Mouse (Mus musculus) heart, embryonic 12.5 days (tissue): ENCODE measurements around the gene Grin2c. TPM values are rescaled to one million over a fixed set of nuclear protein-coding genes. Genes with fewer than 3 reads are reported as not detected.

Experiments used
- ATAC-seq: fragments of 200-750 bp; cut with Nextera tagmentation; 2 replicates; pipeline ENCODE4 v1.8.0; 2017; ENCODE audit warnings: moderate TSS enrichment, moderate library complexity; ENCODE audit not compliant: insufficient number of reproducible peaks, low FRiP score
- H3K27ac ChIP-seq: fragments of 300-500 bp; sonication (generic); 2 replicates; pipeline ENCODE4 v1.5.1; 2016; ENCODE audit warnings: mild to moderate bottlenecking, moderate library complexity; ENCODE audit not compliant: poor library complexity, severe bottlenecking
- H3K27me3 ChIP-seq: fragments of 300-500 bp; sonication (generic); replicated peaks from 2 replicates; pipeline ENCODE4 v1.6.1; 2016; ENCODE audit warnings: mild to moderate bottlenecking, moderate library complexity
- H3K36me3 ChIP-seq: fragments of 300-500 bp; sonication (generic); 2 replicates; pipeline ENCODE4 v1.6.1; 2016; ENCODE audit warnings: mild to moderate bottlenecking, moderate library complexity
- H3K4me1 ChIP-seq: fragments of 300-500 bp; sonication (generic); replicated peaks from 2 replicates; pipeline ENCODE4 v1.6.1; 2016; ENCODE audit warnings: mild to moderate bottlenecking
- H3K4me2 ChIP-seq: fragments of 300-500 bp; sonication (generic); 2 replicates; pipeline ENCODE4 v1.6.1; 2016; ENCODE audit warnings: mild to moderate bottlenecking, moderate library complexity
- H3K4me3 ChIP-seq: fragments of 300-500 bp; sonication (generic); 2 replicates; pipeline ENCODE4 v1.5.1; 2016; ENCODE audit warnings: mild to moderate bottlenecking
- H3K9ac ChIP-seq: fragments of 300-500 bp; sonication (generic); 2 replicates; pipeline ENCODE4 v1.6.1; 2016; ENCODE audit warnings: mild to moderate bottlenecking, moderate library complexity
- H3K9me3 ChIP-seq: fragments of 300-500 bp; sonication (generic); replicated peaks from 2 replicates; pipeline ENCODE4 v1.6.1; 2016; ENCODE audit warnings: mild to moderate bottlenecking, moderate library complexity
- WGBS: fragments of 180-500 bp; shearing (Covaris S2); methylation state at CpG from one replicate; pipeline ENCODE4 v1.1.7; 2016; 5-methylcytosine and 5-hydroxymethylcytosine counted together
- polyA plus RNA-seq: library from polyadenylated mRNA; unstranded; fragments of >200 nt; fragmentation: Nextera tagmentation; extraction: Ambion mirVana; gene quantifications from 2 replicates; pipeline ENCODE4 v1.2.1, GENCODE M21; 2016

The Grin2c gene
- polyA plus RNA-seq, 1 experiment from 2014 or later, result 0.15 TPM

DNA sequence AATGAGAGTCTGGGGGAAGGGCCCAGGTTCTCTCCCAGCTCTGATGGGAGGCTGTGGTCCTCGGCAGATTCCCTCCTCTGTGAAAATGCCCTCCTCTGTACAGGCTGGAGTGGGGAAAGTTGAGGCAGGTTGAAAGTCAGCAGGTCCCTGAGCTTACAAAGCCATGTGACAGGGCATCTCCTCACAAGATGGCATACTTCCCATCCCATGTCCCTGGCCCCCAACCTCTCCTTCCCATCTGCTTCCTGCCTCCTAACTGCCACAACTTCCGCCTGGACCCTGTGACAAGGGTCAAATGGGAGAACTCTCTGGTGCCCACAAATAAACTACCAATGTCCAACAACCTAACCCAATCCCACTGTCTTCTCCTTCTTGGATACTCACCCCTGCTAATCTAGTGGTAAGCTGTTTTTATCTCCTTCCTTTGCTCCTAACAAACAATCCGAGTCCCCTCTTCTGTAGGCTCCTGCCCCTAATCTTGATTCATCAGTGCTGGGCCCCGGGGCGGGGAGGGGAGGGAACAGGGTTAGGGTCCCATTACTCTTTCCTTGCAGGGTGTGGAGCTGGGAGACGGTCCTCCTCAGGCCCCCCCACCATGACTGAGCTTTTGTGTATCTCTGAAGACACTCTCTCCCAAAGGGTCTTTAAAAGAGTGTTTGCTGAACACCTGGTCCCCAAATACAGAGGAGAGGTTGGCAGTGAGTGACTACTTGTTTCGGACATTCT, 2.7 kb downstream of the Grin2c start:
- Histone ChIP-seq H3K27me3 (peaks cover 100% of the 10 kb centered on the region), H3K4me2 (no peak overlapping the region), H3K9ac (no peak overlapping the region), H3K36me3 (peaks cover 10% of the 10 kb centered on the region), H3K27ac (no peak overlapping the region), H3K9me3 (no peaks in the 10 kb centered on the region), H3K4me3 (no peak overlapping the region), H3K4me1 (peaks cover 24% of the 10 kb centered on the region)
- WGBS, result 57% methylated on average over 7 of the region's 7 CpGs
- no peak for ATAC-seq

DNA sequence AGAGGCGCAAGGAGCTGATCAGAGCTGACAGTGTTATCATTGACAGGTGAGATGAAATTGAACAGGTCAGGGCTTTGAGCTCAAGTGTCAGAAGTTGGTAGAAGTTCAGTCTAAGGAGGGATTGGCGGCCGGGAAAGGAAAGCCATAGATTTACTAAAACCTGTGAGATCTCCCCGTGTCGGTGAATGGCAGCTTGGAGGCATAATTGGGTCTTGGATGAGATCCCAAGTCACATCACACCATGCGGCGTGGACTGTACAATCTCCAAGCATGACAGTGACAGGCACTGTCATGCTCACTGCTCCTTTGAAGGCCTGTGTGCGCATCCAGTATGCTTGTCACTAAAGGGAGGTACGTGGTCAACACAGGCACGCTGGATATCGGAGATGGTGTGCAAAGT, 4.1 kb downstream of the Grin2c start:
- H3K9me3 ChIP-seq, result no peaks in the 10 kb centered on the region
- no peaks in the 10 kb centered on the region for H3K36me3 ChIP-seq
- H3K27me3 ChIP-seq, result peaks cover 100% of the 10 kb centered on the region
- H3K27ac ChIP-seq, result no peak overlapping the region
- no peak overlapping the region for H3K9ac ChIP-seq
- H3K4me3 ChIP-seq, result no peak overlapping the region
- H3K4me1 ChIP-seq, result peaks cover 28% of the 10 kb centered on the region
- no peak overlapping the region for H3K4me2 ChIP-seq
- ATAC-seq, result no peak
- 60% methylated on average over 11 of the region's 11 CpGs for WGBS

DNA sequence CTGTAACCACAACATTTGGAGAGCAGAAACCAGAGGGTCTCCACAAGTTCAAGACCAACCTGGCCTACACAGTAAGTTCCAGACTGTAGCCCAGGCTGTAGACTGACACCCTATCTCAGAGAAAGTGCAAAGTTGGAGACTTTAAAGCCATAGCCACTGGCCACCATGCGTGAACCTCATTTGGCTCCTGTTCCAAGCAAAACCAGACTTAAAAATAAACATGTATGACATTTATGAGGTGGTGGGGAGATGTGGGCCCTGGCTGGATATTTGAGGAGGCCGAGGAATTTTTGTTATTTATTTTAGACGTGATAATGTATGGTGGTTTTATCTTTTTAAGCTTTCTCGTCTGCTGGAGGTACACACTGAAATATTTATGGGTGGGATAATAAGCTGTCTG, 7.9 kb downstream of the Grin2c start:
- 64% methylated on average over 4 of the region's 4 CpGs for WGBS
- Histone ChIP-seq H3K9me3 (no peaks in the 10 kb centered on the region), H3K27me3 (peaks cover 100% of the 10 kb centered on the region), H3K27ac (no peak overlapping the region), H3K9ac (no peak overlapping the region), H3K36me3 (no peaks in the 10 kb centered on the region), H3K4me1 (peaks cover 8% of the 10 kb centered on the region), H3K4me2 (no peak overlapping the region), H3K4me3 (no peak overlapping the region)
- ATAC-seq, result no peak

DNA sequence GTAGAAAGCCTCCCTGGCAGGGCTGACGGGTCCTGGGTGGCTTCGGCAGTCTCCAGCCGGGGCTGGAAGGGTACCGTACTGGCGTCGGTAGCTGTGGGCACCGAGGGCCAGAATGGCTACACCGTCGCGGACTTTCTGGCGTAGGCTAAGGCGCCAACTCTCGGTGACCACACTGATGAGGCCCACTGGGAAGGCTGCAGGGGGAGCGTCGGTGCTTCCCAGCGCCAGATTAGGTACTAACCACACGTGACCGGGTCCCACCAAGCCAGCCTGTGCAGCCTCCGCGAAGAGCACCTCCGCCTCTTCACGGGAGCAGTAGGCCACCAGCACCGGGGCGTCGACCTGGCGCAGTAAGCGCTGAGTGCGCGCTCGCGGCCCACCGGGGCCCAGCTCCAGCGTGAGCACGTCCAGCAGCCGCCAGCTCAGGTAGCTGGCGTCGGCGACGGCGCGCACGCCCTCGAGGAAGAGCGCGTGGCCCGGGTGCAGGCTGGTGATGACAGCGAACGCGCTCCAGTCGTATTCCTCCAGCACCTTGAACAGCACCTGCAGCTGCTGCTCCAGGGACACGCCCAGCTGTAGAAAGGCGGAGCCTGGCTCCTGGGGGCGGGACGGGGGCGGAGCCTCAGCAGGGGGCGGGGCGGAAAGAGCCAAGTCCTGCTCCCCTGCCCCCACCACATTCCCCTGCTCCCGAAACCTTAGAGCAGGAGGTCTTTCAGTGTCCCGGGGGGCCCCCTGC, 9.1 kb downstream of the Grin2c start:
- no peak for ATAC-seq
- Histone ChIP-seq H3K4me2 (peak overlapping the region; percentile 32), H3K36me3 (no peaks in the 10 kb centered on the region), H3K9me3 (no peaks in the 10 kb centered on the region), H3K27ac (no peak overlapping the region), H3K9ac (no peak overlapping the region), H3K4me3 (peak overlapping the region; percentile 14; the same call in 1 of the 2 replicates), H3K27me3 (peaks cover 100% of the 10 kb centered on the region), H3K4me1 (peaks cover 8% of the 10 kb centered on the region)
- 14% methylated on average over 59 of the region's 59 CpGs for WGBS

DNA sequence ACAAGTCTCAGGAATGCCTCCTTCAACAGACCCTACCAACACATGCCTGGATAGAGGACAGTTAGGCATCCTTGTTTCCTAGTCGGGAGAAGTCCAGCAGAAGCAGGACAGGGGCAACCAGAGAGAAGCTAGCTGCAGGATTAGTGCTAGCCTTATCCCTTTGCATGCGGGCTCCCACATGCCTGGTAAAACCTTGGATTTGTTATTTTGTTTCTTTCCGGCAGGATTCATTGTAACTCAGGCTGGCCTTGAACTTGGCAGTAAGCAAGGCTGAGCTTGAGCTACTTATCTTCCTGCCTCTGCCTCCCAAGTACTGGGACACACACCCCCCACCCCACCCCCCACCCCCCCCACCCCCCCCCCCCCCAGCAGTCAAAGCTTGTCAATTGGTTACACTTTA, 15.8 kb downstream of the Grin2c start:
- Histone ChIP-seq H3K4me1 (peaks cover 26% of the 10 kb centered on the region), H3K9ac (no peak overlapping the region), H3K9me3 (no peaks in the 10 kb centered on the region), H3K36me3 (no peaks in the 10 kb centered on the region), H3K4me3 (no peak overlapping the region), H3K27ac (no peak overlapping the region), H3K4me2 (no peak overlapping the region), H3K27me3 (peaks cover 100% of the 10 kb centered on the region)
- WGBS, result 52% methylated on average over 3 of the region's 3 CpGs
- no peak for ATAC-seq

DNA sequence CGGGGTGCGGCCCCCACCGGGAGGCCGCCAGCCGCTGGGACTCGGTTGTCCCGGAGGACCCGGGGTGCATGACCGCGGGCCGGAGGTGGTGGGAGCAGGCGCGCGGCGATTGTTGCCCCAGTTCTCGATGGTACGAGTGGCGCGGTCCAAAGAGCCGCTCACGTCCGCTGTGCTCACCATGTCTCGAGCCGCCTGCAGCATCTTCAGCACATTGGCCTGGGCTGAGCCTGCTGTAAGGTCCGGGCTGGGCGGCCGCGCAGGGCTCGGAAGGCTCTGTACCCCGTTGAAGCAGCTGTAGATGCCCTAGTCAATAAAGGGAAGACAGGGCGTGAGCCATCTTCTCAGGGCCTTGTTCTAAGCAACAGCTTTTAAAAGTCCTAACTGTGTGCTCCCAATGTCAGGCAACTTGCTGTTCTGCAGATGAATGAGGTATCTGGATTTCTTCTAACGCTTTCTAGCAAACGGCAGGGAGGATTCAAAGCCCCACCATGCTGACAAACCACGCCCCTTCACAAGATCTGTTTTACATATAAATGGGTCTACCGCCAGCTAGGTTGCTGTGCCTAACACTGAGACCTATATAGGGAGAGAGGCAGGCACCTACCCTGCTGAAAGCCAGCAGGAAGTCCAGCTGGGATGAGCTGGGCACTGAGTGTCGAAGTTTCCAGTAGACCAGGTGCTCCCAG, 16.5 kb downstream of the Grin2c start:
- no peaks in the 10 kb centered on the region for H3K36me3 ChIP-seq

DNA sequence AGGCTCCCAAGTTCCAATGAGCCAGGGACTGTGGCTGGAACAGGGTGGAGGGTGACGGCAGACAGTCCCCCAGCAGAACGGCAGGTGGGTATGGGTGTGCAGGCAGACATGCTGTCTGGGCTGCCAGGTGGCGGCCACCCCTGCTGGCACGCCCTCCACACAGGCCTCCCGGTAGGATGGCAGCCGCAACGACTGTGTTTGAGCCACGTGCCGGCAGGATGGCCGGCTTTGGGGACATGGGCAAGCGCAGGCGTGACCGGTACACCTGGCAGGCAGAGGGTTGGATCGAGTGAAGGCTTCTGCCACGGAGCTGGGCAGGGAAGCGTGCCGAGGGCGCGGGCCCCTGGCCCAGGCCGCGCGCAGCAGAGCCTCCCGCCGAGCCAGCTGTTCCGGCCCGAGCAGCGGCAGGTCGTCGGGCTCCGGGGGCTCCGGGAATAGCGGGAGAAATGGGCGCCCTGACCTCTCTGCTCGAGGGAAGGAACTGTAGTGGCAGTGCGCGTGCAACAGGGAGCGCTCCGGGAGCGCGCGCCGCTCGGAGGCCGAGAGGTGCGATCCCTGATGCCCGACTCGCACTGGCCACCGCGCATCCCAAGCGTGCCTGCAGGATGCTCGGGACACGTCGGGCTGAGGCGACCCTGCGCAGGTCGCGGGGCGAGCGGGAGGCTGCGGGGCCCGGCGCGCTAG, 17.2 kb downstream of the Grin2c start:
- no peaks in the 10 kb centered on the region for H3K9me3 ChIP-seq
- peak overlapping the region; percentile 25 for H3K9ac ChIP-seq
- H3K4me3 ChIP-seq, result peak overlapping the region; percentile 51
- H3K36me3 ChIP-seq, result peaks cover 6% of the 10 kb centered on the region; the same call in 1 of the 2 replicates
- peaks cover 100% of the 10 kb centered on the region for H3K27me3 ChIP-seq
- H3K4me1 ChIP-seq, result peaks cover 26% of the 10 kb centered on the region
- H3K27ac ChIP-seq, result no peak overlapping the region
- peak overlapping the region; percentile 84 for H3K4me2 ChIP-seq
- WGBS, result 2% methylated on average over 62 of the region's 63 CpGs
- ATAC-seq, result 0 out of 2 replicates have a peak, but pooled peaks have one; percentile 23

More for the DNA sequence above, 16.5 kb downstream of the Grin2c start:
- Histone ChIP-seq H3K4me1 (peaks cover 26% of the 10 kb centered on the region), H3K4me3 (peak overlapping the region; percentile 51), H3K27ac (no peak overlapping the region), H3K9ac (peak overlapping the region; percentile 25), H3K27me3 (peaks cover 100% of the 10 kb centered on the region), H3K4me2 (peak overlapping the region; percentile 84), H3K9me3 (no peaks in the 10 kb centered on the region)
- ATAC-seq, result no peak
- 2% methylated on average over 36 of the region's 36 CpGs for WGBS

DNA sequence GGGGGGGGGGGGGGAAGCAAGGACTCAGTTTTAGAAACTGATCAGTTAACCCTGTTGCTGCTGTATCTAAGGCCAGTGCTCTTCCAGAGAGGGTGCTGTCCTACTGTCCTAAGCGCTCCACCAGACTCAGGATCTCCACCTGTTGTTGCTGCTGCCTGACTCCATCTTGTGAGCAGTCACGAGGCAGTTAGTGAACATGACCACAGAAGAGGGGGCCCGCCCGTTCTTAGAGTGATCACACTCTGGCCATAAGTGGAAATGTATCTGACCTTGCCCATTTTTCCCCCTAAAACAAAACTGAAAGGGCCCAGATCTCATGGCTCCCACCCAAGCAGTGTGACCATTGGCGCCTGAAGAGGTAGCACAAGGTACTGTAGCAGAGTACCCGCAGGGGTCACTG, 19.1 kb downstream of the Grin2c start:
- Histone ChIP-seq H3K9me3 (no peaks in the 10 kb centered on the region), H3K4me1 (peaks cover 35% of the 10 kb centered on the region), H3K9ac (no peak overlapping the region), H3K4me3 (no peak overlapping the region), H3K4me2 (no peak overlapping the region; the same call in 1 of the 2 replicates), H3K27ac (no peak overlapping the region), H3K36me3 (peaks cover 19% of the 10 kb centered on the region), H3K27me3 (peaks cover 91% of the 10 kb centered on the region)
- no peak for ATAC-seq
- 59% methylated on average over 6 of the region's 6 CpGs for WGBS

DNA sequence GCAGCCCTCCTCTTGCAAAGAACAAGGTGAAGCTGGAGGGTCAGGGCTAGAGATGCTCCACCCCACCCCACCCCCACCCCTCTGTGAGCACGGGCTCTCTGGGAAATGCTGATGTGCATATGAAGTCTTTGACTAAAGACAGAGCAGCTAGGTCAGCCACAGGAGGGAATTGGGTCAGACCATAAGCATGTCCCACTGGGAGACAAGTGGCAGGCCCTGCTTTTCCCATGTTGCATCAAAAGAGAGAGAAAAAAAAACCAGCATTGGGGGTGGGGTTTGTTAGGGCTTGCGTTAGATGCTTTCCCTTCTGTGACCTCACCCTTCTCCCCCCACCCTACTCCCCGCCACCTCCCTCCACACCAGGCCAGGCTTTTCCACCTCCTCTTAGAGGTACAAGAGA, 19.8 kb downstream of the Grin2c start:
- ATAC-seq, result no peak
- no peak overlapping the region for H3K4me3 ChIP-seq
- H3K4me1 ChIP-seq, result peaks cover 37% of the 10 kb centered on the region
- no peak overlapping the region for H3K4me2 ChIP-seq
- no peaks in the 10 kb centered on the region for H3K9me3 ChIP-seq
- H3K36me3 ChIP-seq, result peaks cover 19% of the 10 kb centered on the region
- H3K9ac ChIP-seq, result no peak overlapping the region
- WGBS, result 20% methylated on average over 3 of the region's 3 CpGs
- H3K27me3 ChIP-seq, result peaks cover 89% of the 10 kb centered on the region
- H3K27ac ChIP-seq, result no peak overlapping the region

DNA sequence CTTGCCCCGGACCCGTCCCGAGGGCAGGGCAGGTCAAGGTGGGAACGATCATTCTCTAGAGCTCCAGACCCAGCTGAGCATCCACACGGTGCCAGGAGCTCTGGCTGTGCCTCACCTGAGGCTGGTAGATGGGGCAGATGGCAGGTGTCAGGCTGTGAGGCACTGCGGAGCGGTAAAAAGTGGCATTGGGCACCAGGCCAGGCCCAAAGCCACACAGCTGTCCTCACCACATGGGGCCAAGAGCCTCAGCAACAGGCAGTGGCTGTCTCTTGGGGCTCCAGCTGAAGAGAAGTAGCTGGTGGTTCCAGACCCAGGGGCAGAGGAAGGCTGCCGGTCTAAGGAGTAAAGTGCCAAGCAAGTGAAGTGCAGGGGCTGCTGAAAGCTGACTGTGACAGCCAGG, 20.7 kb downstream of the Grin2c start:
- 69% methylated on average over 8 of the region's 8 CpGs for WGBS
- H3K4me1 ChIP-seq, result peaks cover 37% of the 10 kb centered on the region
- H3K27ac ChIP-seq, result no peak overlapping the region
- ATAC-seq, result no peak
- no peak overlapping the region for H3K9ac ChIP-seq
- no peaks in the 10 kb centered on the region for H3K9me3 ChIP-seq
- peaks cover 81% of the 10 kb centered on the region for H3K27me3 ChIP-seq
- H3K4me3 ChIP-seq, result no peak overlapping the region
- H3K36me3 ChIP-seq, result peaks cover 19% of the 10 kb centered on the region
- H3K4me2 ChIP-seq, result no peak overlapping the region

DNA sequence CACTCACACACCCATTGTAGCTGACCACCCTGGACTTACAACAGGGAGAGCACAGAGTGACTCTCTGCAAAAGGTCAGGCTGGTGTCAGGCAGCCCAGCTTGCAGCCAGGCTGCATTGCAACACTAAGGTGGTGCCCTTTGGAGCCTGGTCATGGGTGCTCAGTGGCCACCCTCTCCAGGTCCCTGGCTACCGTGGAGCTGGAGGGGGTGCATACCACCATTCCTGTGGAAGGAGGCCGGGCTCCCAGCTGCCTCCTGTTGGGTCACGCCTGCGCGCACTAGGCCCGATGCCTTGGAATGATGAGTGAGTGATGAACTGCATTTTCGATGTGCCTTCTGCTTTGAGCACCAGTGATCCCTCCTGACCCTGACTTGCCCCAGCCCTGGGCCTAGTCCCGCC, 22.2 kb downstream of the Grin2c start:
- no peaks in the 10 kb centered on the region for H3K9me3 ChIP-seq
- H3K4me3 ChIP-seq, result no peak overlapping the region
- peaks cover 19% of the 10 kb centered on the region for H3K36me3 ChIP-seq
- H3K4me2 ChIP-seq, result no peak overlapping the region
- 79% methylated on average over 8 of the region's 8 CpGs for WGBS
- peaks cover 30% of the 10 kb centered on the region for H3K4me1 ChIP-seq
- no peak for ATAC-seq
- H3K27me3 ChIP-seq, result peaks cover 65% of the 10 kb centered on the region
- H3K9ac ChIP-seq, result no peak overlapping the region
- no peak overlapping the region for H3K27ac ChIP-seq
